Mouse (Mus musculus) heart, embryonic 14.5 days (tissue): ENCODE results near the gene Dcst1. TPM values are rescaled to one million over a fixed set of nuclear protein-coding genes. Genes with fewer than 3 reads are reported as not detected.

Experiments used
- ATAC-seq: fragments of 200-750 bp; cut with Nextera tagmentation; 2 replicates; pipeline ENCODE4 v1.8.0; 2017; ENCODE audit warnings: low read depth, moderate TSS enrichment; ENCODE audit not compliant: insufficient number of reproducible peaks, insufficient read depth, low FRiP score
- H3K27ac ChIP-seq, 2 experiments: fragments of 200-500 bp in 1 of 2; fragments of 300-500 bp in 1 of 2; sonication (generic) in 1 of 2; replicated peaks in 1 of 2; 2 replicates each; pipeline ENCODE4 v1.5.1; 2012 to 2014; ENCODE audit warnings: low read depth in 2 of 2, low read length in 2 of 2, control low read depth in 1 of 2, mild to moderate bottlenecking in 1 of 2, mixed read lengths in 1 of 2; ENCODE audit not compliant: control insufficient read depth in 1 of 2, insufficient read depth in 1 of 2
- H3K27me3 ChIP-seq: fragments of 300-500 bp; sonication (generic); 2 replicates; pipeline ENCODE4 v1.6.1; 2014; ENCODE audit warnings: mild to moderate bottlenecking, low read length, control low read depth; ENCODE audit not compliant: control insufficient read depth, insufficient read depth
- H3K36me3 ChIP-seq: fragments of 300-500 bp; sonication (generic); 2 replicates; pipeline ENCODE4 v1.6.1; 2014; ENCODE audit warnings: mild to moderate bottlenecking, control low read depth, low read length, mixed read lengths; ENCODE audit not compliant: control insufficient read depth, insufficient read depth
- H3K4me1 ChIP-seq, 2 experiments: fragments of 200-500 bp in 1 of 2; fragments of 300-500 bp in 1 of 2; sonication (generic) in 1 of 2; 2 replicates each; pipeline ENCODE4 v1.6.1; 2012 to 2014; ENCODE audit warnings: low read length in 2 of 2, control low read depth in 1 of 2, mixed read lengths in 1 of 2; ENCODE audit not compliant: control insufficient read depth in 2 of 2, insufficient read depth in 2 of 2
- H3K4me2 ChIP-seq: fragments of 300-500 bp; sonication (generic); 2 replicates; pipeline ENCODE4 v1.6.1; 2014; ENCODE audit warnings: mild to moderate bottlenecking, low read length
- H3K4me3 ChIP-seq, 2 experiments: fragments of 200-500 bp in 1 of 2; fragments of 300-500 bp in 1 of 2; sonication (generic) in 1 of 2; 2 replicates each; pipeline ENCODE4 v1.5.1; 2012 to 2014; ENCODE audit warnings: low read length in 2 of 2, mild to moderate bottlenecking in 2 of 2, control low read depth in 1 of 2, low read depth in 1 of 2, moderate library complexity in 1 of 2; ENCODE audit not compliant: control insufficient read depth in 1 of 2, insufficient read depth in 1 of 2
- H3K9ac ChIP-seq: fragments of 300-500 bp; sonication (generic); 2 replicates; pipeline ENCODE4 v1.6.1; 2014; ENCODE audit warnings: mild to moderate bottlenecking, low read length
- H3K9me3 ChIP-seq: fragments of 300-500 bp; sonication (generic); 2 replicates; pipeline ENCODE4 v1.6.1; 2016; ENCODE audit warnings: low read length, control low read depth; ENCODE audit not compliant: control insufficient read depth
- WGBS: fragments of 180-500 bp; shearing (Covaris S2); extraction: QIAGEN DNeasy Blood & Tissue Kit; methylation state at CpG from one replicate; pipeline ENCODE4 v1.1.7; 2014; 5-methylcytosine and 5-hydroxymethylcytosine counted together
- polyA plus RNA-seq: library from polyadenylated mRNA; unstranded; fragments of >200 nt; fragmentation: Nextera tagmentation; extraction: Ambion mirVana; gene quantifications from 2 replicates; pipeline ENCODE4 v1.2.1, GENCODE M21; 2014

Gene Dcst1
- polyA plus RNA-seq, 1 experiment from 2014 or later, result 0.18 TPM

DNA sequence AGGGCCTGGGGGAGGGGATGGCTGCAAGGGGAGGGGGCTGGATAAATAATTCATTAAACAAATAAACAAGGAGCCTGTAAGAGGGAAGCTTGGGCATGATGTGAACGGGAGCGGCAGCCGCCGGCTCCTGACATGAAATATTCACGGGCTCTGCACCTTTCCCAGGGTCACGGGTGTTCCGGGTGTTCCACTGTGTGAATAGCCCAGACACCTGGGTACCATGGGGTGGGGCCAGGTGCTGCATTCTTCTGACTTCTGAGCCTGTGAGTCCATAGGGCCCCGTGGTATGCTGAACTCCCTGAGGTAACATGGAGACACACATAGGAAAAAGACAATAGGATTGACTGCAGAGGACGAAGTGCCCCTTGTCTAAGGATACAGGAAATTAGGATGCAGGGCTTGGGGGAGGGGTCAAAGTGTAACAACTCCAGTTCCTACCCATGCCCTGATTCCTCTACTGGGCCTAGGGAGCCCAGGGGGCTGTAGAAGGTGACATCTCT is 37.6 kb downstream of the Dcst1 start:
- Histone ChIP-seq H3K27me3 (peaks cover 13% of the 10 kb centered on the region), H3K4me2 (no peak overlapping the region), H3K9me3 (no peaks in the 10 kb centered on the region), H3K4me1 (peaks cover 5 to 11% of the 10 kb centered on the region in 2 experiments; a peak in 2 of 4 replicates), H3K36me3 (no peaks in the 10 kb centered on the region), H3K27ac (no peak overlapping the region), H3K4me3 (no peak overlapping the region), H3K9ac (no peak overlapping the region)
- ATAC-seq, result no peak
- 56% methylated on average over 9 of the region's 9 CpGs for WGBS

DNA sequence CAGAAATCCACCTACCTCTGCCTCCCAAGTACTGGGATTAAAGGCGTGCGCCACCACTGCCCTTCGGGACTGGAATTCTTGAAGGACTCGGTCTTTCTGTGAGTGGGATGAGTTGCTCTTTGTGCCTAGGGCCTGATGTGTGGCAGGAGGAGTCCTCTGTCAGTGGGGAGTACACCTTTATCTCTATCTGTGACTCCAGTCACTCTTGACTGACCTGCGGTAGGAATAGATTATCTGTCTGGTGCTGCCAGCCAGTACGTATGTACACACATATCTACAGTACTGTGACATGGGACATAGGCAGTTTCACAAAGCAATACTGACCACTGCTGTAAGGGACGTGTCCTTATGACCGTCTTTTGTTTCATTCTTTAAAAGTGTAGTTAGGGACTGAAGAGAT is 39.2 kb downstream of the Dcst1 start:
- 83% methylated on average over 8 of the region's 8 CpGs for WGBS

DNA sequence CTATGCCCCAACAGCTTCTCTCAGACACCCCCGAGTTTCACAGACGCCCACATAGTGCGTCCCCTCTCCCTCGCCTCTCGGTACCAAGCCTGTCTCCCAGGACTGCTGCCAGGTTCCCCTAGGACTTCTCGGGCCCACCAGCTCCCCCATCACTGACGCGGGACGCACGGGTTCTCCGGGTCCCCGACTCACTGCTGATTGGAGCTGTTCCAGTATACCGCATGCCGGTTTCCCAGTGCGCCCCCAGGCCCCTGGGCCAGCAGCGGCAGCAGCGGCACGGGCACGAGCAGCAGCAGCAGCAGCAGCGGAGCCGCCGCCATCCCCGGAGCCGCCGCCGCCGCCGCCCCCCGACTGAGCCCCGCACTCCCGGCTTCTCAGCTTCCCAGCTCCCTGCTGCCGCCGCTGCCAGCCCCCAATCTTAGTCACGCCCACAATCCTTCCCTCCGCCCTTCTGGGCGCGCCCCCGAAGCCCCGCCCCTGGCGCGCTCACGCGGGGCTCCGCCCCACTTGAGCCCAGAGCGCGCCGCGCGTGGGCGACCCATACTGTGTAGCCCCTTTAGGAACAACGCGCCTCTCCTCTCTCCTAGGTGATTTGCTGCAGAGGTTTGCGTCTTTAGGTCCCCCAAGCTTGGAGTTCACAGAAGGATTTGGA is 42.4 kb downstream of the Dcst1 start, which contains the start of gene Efna3:
Gene Efna3, minus strand, starts transcription at position 452 of the 652 bp plus-strand sequence.
- no peaks in the 10 kb centered on the region for H3K9me3 ChIP-seq
- H3K27ac ChIP-seq, result no peak within 1 kb of the TSS
- peaks cover 59% of the 10 kb centered on the region for H3K27me3 ChIP-seq
- under 1% methylated on average over 44 of the region's 53 CpGs for WGBS
- H3K9ac ChIP-seq, result peak within 1 kb of the TSS; percentile 62
- H3K4me3 ChIP-seq, result peak within 1 kb of the TSS; percentile 51 to 56
- peaks cover 21 to 39% of the 10 kb centered on the region in 2 experiments; a peak in 3 of 4 replicates for H3K4me1 ChIP-seq
- ATAC-seq, result peak; percentile 19; the same call in 1 of the 2 replicates
- H3K4me2 ChIP-seq, result peak within 1 kb of the TSS; percentile 99
- H3K36me3 ChIP-seq, result no peaks in the 10 kb centered on the region

More for the DNA sequence above, 39.2 kb downstream of the Dcst1 start:
- Histone ChIP-seq H3K27me3 (peaks cover 29% of the 10 kb centered on the region), H3K4me3 (no peak overlapping the region), H3K9ac (no peak overlapping the region), H3K4me1 (peaks cover 12 to 26% of the 10 kb centered on the region in 2 experiments; a peak in 3 of 4 replicates), H3K27ac (no peak overlapping the region), H3K36me3 (no peaks in the 10 kb centered on the region), H3K9me3 (no peaks in the 10 kb centered on the region), H3K4me2 (no peak overlapping the region)
- ATAC-seq, result no peak

DNA sequence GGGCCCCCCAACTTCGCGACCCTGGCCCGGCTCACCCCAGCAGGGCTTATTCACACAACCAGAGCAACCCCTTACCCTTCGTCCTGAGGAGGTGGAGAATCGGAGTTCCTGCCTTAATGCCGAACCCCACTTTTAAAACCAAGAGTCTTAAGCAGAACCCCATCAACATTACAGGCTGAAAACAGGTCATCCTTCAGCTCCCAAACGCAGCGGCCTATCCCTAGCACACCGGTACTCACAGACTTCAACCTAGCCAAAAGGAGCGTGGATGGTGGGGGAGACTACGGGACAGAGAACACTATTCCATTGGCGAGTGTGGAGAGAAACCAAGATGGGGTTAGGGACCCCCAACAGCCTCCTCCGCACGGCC is 42.9 kb downstream of the Dcst1 start:
- ATAC-seq, result no peak
- H3K4me2 ChIP-seq, result peak overlapping the region; percentile 99
- peak overlapping the region; percentile 51 to 56 for H3K4me3 ChIP-seq

DNA sequence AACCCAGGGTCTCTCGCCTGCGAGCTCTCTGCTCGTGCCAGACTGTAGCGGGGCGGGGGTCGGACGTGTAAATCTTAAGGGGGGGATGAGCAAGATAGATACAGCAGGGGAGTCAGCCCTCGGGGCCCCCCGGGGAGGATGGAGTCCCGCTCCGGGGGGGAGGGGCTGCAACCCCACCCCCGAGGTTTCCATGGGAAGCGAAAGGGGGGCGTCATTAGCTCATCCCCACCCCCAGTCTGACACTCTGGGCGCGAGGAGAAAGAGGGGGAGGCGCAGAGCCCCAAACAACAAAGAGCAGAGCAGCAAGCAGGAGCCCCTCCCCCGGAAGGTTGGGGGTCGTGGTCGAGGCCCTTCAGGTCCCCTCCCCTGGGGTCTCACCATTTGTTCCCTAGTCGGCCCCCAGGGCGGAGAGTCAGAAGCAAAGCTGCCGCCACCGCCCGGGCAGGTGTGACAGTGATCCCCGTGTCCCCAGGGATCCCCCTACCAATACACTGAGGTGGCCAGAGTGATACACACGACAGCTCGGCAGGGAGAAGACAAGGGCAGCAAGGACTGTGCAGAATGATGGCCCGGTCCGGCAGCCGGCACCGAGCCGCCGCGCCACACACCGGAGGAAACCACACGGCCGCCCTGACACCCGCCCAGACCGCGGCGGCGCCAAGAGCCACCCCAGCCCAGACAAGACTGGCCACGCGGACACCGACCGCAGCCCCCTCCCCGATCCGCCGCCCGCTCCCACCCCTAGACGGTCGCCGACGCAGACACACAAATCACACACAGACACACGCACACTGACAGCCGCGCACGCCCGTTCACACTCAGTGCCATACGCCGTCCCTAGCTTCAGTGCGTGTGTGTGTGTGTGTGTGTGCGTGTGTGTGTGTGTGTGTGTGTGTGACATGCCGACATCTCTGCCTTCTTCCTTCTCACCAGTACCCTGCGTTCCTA is 43.6 kb downstream of the Dcst1 start:
- Histone ChIP-seq H3K27me3 (peaks cover 62% of the 10 kb centered on the region), H3K4me1 (peaks cover 26 to 42% of the 10 kb centered on the region in 2 experiments; a peak in 3 of 4 replicates)

More for the DNA sequence above, 42.9 kb downstream of the Dcst1 start:
- H3K27ac ChIP-seq, result no peak overlapping the region
- WGBS, result 1% methylated on average over 14 of the region's 14 CpGs
- H3K9ac ChIP-seq, result peak overlapping the region; percentile 62
- peaks cover 61% of the 10 kb centered on the region for H3K27me3 ChIP-seq
- H3K9me3 ChIP-seq, result no peaks in the 10 kb centered on the region
- H3K4me1 ChIP-seq, result peaks cover 23 to 39% of the 10 kb centered on the region in 2 experiments; a peak in 3 of 4 replicates
- no peaks in the 10 kb centered on the region for H3K36me3 ChIP-seq

DNA sequence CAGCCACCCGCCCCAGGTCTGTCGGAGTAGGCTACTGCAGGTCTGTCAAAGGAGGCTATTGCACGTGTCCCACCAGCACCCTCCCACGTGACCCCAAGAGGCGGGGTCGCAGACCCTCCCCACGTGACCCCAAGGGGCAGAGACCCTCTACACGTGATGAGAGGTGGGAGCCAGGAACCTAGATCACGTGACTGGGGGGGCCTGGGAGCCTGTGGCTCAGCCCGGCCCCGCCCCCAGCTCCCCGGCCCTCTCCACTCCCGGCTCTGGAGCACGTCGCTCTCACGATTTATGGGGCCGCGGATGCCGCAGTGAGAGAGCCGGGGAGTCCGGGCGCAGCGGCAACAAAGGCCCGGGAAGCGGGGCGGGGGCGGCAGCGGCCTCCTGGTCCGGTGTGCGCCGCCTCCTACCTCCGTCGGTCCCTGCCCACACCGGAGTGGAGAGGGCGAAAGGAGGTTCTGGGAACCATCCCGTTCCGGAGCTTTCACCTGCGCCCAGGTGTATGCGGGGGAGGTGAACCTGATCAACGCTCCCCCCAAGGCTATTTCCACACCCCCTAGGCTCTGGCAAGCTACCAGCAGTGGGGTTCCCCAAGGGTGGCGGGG is 44.4 kb downstream of the Dcst1 start:
- Histone ChIP-seq H3K27ac (no peak overlapping the region), H3K4me2 (peak overlapping the region; percentile 99), H3K27me3 (peaks cover 62% of the 10 kb centered on the region), H3K36me3 (no peaks in the 10 kb centered on the region), H3K9ac (peak overlapping the region; percentile 62; the same call in 1 of the 2 replicates), H3K4me1 (peaks cover 29 to 50% of the 10 kb centered on the region in 2 experiments; a peak in 3 of 4 replicates), H3K4me3 (peak overlapping the region; percentile 51 to 56), H3K9me3 (no peaks in the 10 kb centered on the region)
- under 1% methylated on average over 41 of the region's 41 CpGs for WGBS
- ATAC-seq, result no peak

More for the DNA sequence above, 43.6 kb downstream of the Dcst1 start:
- Histone ChIP-seq H3K4me3 (peak overlapping the region; percentile 51 to 56), H3K27ac (no peak overlapping the region), H3K9me3 (no peaks in the 10 kb centered on the region), H3K9ac (peak overlapping the region; percentile 62), H3K4me2 (peak overlapping the region; percentile 99), H3K36me3 (no peaks in the 10 kb centered on the region)
- WGBS, result under 1% methylated on average over 59 of the region's 66 CpGs
- no peak for ATAC-seq
